In the genomic region with DNA sequence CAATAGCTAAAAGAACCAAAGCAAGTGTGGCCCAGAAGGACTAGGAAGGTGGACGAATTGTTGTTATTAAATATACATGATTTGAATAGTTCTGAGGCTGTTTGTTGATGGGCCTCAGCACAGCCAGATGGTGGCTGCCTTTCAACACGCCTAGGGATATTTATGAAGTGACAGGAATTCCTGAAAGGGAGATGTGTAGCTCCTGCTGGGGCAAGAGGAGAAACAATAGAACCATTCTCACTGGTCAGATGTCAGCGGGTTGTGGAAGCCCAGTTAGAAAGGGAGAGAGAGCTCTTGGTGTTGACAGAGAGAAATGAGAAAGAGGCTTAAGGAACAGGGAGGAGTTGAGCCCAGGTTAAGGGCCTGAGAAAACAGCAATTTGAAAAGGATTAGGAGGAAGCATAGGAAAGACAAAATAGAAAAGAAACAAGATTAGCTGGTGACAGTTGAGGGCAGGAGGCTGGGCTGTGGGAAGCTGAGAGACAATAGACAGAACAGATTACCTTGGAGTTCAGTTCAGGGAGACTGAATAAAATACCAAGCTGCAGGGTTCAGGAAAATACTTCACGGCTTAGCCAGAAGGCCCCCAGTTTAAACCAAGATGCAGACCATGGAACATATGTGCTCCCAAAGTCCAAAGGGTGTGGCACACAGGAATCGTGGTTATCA, we compare ENCODE assay signal across 13 mouse cellular contexts.
A peak's percentile ranks its signal among the peaks of the same experiment; 100 is the strongest.
DNase-seq lines count a peak whose midpoint lies in the region; ATAC-seq and TF ChIP-seq lines count a peak whose summit lies in the region.
"Had no signal": no experiment of that assay in that cellular context is flagged by ENCODE, and none has a peak within 500 bp of the region (broad histone marks: within the 10 kb centered on the region; RNA-seq: fewer than 3 reads in every experiment).

No protein-coding gene starts in this region.

- peaks cover 9% of the 10 kb centered on the region for H3K4me1 ChIP-seq in hindbrain, embryonic 12.5 days
- no peaks in the 10 kb centered on the region for H3K4me1 ChIP-seq in hindbrain, postnatal 0 days (ENCODE audit: insufficient read depth, low read length)
- peaks cover 18% of the 10 kb centered on the region for H3K4me1 ChIP-seq in limb, embryonic 10.5 days
- no peaks in the 10 kb centered on the region for H3K4me1 ChIP-seq in midbrain, embryonic 14.5 days (ENCODE audit: control insufficient read depth, insufficient read depth, low read length)
- H3K4me1 ChIP-seq in kidney, embryonic 14.5 days (ENCODE audit: control insufficient read depth, insufficient read depth, low read length), result no peaks in the 10 kb centered on the region
- H3K4me1 ChIP-seq: embryonic facial prominence, embryonic 15.5 days; liver, embryonic 12.5 days had no signal

- no peak for DNase-seq in hindbrain, postnatal 0 days (ENCODE audit: low spot score)
- peak; percentile 31 for DNase-seq in embryo, embryonic 11.5 days (ENCODE audit: low read depth, low spot score)
- DNase-seq in limb, embryonic 10.5 days (ENCODE audit: low spot score), result peak; percentile 65
- DNase-seq in midbrain, embryonic 14.5 days, result peak; percentile 19
- DNase-seq in right cerebral cortex, adult 18-20 months, result no peak
- DNase-seq in kidney, postnatal 14 days, result no peak
- DNase-seq: heart, adult 11 months had no signal

- WGBS in hindbrain, embryonic 12.5 days, result 11% methylated on average over 5 of the region's 5 CpGs
- WGBS in hindbrain, postnatal 0 days, result 26% methylated on average over 5 of the region's 5 CpGs
- 43% methylated on average over 5 of the region's 5 CpGs for WGBS in limb, embryonic 10.5 days
- WGBS in midbrain, embryonic 14.5 days, result 6% methylated on average over 5 of the region's 5 CpGs
- 55% methylated on average over 5 of the region's 5 CpGs for WGBS in kidney, embryonic 14.5 days

- H3K9ac ChIP-seq in hindbrain, embryonic 12.5 days, result no peak overlapping the region
- H3K9ac ChIP-seq in hindbrain, postnatal 0 days (replicated peaks; ENCODE audit: low read length), result no peak overlapping the region
- H3K9ac ChIP-seq in midbrain, embryonic 14.5 days (replicated peaks; ENCODE audit: low read length), result no peak overlapping the region
- H3K9ac ChIP-seq in kidney, embryonic 14.5 days (ENCODE audit: low read depth, low read length), result no peak overlapping the region
- H3K9ac ChIP-seq: embryonic facial prominence, embryonic 15.5 days; liver, embryonic 12.5 days had no signal

- no peak overlapping the region for H3K4me2 ChIP-seq in hindbrain, embryonic 12.5 days (replicated peaks)
- no peak overlapping the region for H3K4me2 ChIP-seq in hindbrain, postnatal 0 days (ENCODE audit: low read depth, low read length)
- no peak overlapping the region for H3K4me2 ChIP-seq in midbrain, embryonic 14.5 days (ENCODE audit: low read length)
- no peak overlapping the region for H3K4me2 ChIP-seq in kidney, embryonic 14.5 days (replicated peaks; ENCODE audit: low read depth, low read length)
- H3K4me2 ChIP-seq: embryonic facial prominence, embryonic 15.5 days; liver, embryonic 12.5 days had no signal

- H3K4me3 ChIP-seq in hindbrain, embryonic 12.5 days, result no peak overlapping the region
- H3K4me3 ChIP-seq in hindbrain, postnatal 0 days (ENCODE audit: low read length), result no peak overlapping the region
- H3K4me3 ChIP-seq in limb, embryonic 10.5 days, result no peak overlapping the region
- H3K4me3 ChIP-seq in midbrain, embryonic 14.5 days (replicated peaks; ENCODE audit: low read depth, low read length), result no peak overlapping the region
- no peak overlapping the region for H3K4me3 ChIP-seq in kidney, embryonic 14.5 days (ENCODE audit: low read length)
- H3K4me3 ChIP-seq: embryonic facial prominence, embryonic 15.5 days; liver, embryonic 12.5 days; myocyte had no signal

- H3K9me3 ChIP-seq in hindbrain, embryonic 12.5 days (replicated peaks), result no peaks in the 10 kb centered on the region
- no peaks in the 10 kb centered on the region for H3K9me3 ChIP-seq in hindbrain, postnatal 0 days (ENCODE audit: low read length)
- no peaks in the 10 kb centered on the region for H3K9me3 ChIP-seq in limb, embryonic 10.5 days (replicated peaks)
- no peaks in the 10 kb centered on the region for H3K9me3 ChIP-seq in midbrain, embryonic 14.5 days (ENCODE audit: control insufficient read depth, low read length)
- H3K9me3 ChIP-seq in kidney, embryonic 14.5 days (ENCODE audit: control insufficient read depth, low read length), result no peaks in the 10 kb centered on the region
- H3K9me3 ChIP-seq: embryonic facial prominence, embryonic 15.5 days; liver, embryonic 12.5 days had no signal

- no peaks in the 10 kb centered on the region for H3K27me3 ChIP-seq in hindbrain, embryonic 12.5 days
- H3K27me3 ChIP-seq in hindbrain, postnatal 0 days (ENCODE audit: insufficient read depth, low read length), result no peaks in the 10 kb centered on the region
- no peaks in the 10 kb centered on the region for H3K27me3 ChIP-seq in limb, embryonic 10.5 days (ENCODE audit: low read depth, poor library complexity, severe bottlenecking)
- no peaks in the 10 kb centered on the region for H3K27me3 ChIP-seq in midbrain, embryonic 14.5 days (ENCODE audit: control insufficient read depth, insufficient read depth, low read length)
- H3K27me3 ChIP-seq in kidney, embryonic 14.5 days (ENCODE audit: control insufficient read depth, insufficient read depth, low read length), result no peaks in the 10 kb centered on the region
- H3K27me3 ChIP-seq: embryonic facial prominence, embryonic 15.5 days; liver, embryonic 12.5 days had no signal

- no peak overlapping the region for H3K27ac ChIP-seq in hindbrain, embryonic 12.5 days
- H3K27ac ChIP-seq in hindbrain, postnatal 0 days, result no peak overlapping the region
- no peak overlapping the region; the same call in 1 of the 2 replicates for H3K27ac ChIP-seq in limb, embryonic 10.5 days
- H3K27ac ChIP-seq in midbrain, embryonic 14.5 days (replicated peaks; ENCODE audit: low read depth, low read length), result no peak overlapping the region
- H3K27ac ChIP-seq in kidney, embryonic 14.5 days (ENCODE audit: low read depth, low read length), result no peak overlapping the region
- H3K27ac ChIP-seq: embryonic facial prominence, embryonic 15.5 days; liver, embryonic 12.5 days had no signal

- H3K36me3 ChIP-seq in hindbrain, embryonic 12.5 days, result no peaks in the 10 kb centered on the region
- H3K36me3 ChIP-seq in hindbrain, postnatal 0 days (ENCODE audit: insufficient read depth, low read length), result no peaks in the 10 kb centered on the region
- no peaks in the 10 kb centered on the region for H3K36me3 ChIP-seq in limb, embryonic 10.5 days
- H3K36me3 ChIP-seq in midbrain, embryonic 14.5 days (ENCODE audit: control insufficient read depth, insufficient read depth, low read length), result no peaks in the 10 kb centered on the region
- H3K36me3 ChIP-seq in kidney, embryonic 14.5 days (ENCODE audit: control insufficient read depth, insufficient read depth, low read length), result no peaks in the 10 kb centered on the region
- H3K36me3 ChIP-seq: embryonic facial prominence, embryonic 15.5 days; liver, embryonic 12.5 days had no signal

- 0 out of 2 replicates have a peak, but pooled peaks have one; percentile 63 for ATAC-seq in hindbrain, embryonic 12.5 days (ENCODE audit: low FRiP score)
- ATAC-seq in hindbrain, postnatal 0 days, result no peak
- ATAC-seq in midbrain, embryonic 14.5 days (ENCODE audit: low FRiP score, low TSS enrichment), result no peak; the same call in 1 of the 2 replicates
- ATAC-seq in kidney, embryonic 14.5 days (ENCODE audit: low FRiP score, low TSS enrichment), result no peak
- ATAC-seq: intestine, postnatal 0 days; liver, embryonic 12.5 days had no signal

- TF ChIP-seq CTCF in hindbrain, postnatal 0 days (IDR thresholded peaks at IDR 0.05; ENCODE audit: low read depth), result no peak

Comparison
In these comparisons a context has a peak if more than half of its experiments do, and no peak if none do; other contexts are left out.
1. DNase-seq: peak in embryo, embryonic 11.5 days (single experiment), limb, embryonic 10.5 days (single experiment) and midbrain, embryonic 14.5 days (single experiment); none in hindbrain, postnatal 0 days (single experiment), right cerebral cortex, adult 18-20 months (single experiment) and kidney, postnatal 14 days (single experiment).